Mouse (Mus musculus): ENCODE results near the gene Hdac9.

DNA sequence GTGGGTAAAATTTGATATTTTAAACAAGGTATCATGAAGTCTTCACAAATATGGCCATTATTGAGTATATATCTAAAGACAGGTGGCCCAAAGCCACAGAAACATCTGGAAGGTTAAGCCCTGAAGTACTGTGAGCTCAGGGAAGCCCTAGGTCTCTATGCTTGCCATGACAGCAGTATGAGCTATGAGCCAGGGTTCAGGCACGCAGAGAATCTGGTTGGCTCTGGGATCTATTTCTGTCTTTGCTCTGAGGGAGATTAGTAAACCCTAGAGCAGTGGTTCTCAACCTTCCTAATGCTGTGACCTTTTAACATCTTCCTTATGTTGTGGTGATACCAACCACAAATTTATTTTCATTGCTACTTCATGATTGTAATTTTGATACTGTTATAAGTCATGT, 337.7 kb downstream of the Hdac9 start:
- TF ChIP-seq CTCF (IDR thresholded peaks at IDR 0.05; ENCODE audit: control insufficient read depth, insufficient read depth, low read length), result no peak
- TF ChIP-seq POLR2A (IDR thresholded peaks at IDR 0.05; ENCODE audit: borderline replicate concordance, control insufficient read depth, low read depth, low read length), result no peak
